Mouse (Mus musculus) heart, embryonic 13.5 days (tissue): ENCODE data around the gene Topbp1. TPM values are rescaled to one million over a fixed set of nuclear protein-coding genes. Genes with fewer than 3 reads are reported as not detected.

Source experiments
- ATAC-seq: fragments of 200-750 bp; cut with Nextera tagmentation; 2 replicates; pipeline ENCODE4 v1.8.0; 2017; ENCODE audit warnings: moderate TSS enrichment; ENCODE audit not compliant: insufficient number of reproducible peaks, low FRiP score, low TSS enrichment; ENCODE audit errors: extremely low read depth
- H3K27ac ChIP-seq: fragments of 300-500 bp; sonication (generic); replicated peaks from 2 replicates; pipeline ENCODE4 v1.5.1; 2015; ENCODE audit warnings: moderate library complexity, mild to moderate bottlenecking, inconsistent platforms
- H3K27me3 ChIP-seq: fragments of 300-500 bp; sonication (generic); replicated peaks from 2 replicates; pipeline ENCODE4 v1.6.1; 2015; ENCODE audit warnings: mild to moderate bottlenecking, inconsistent platforms
- H3K36me3 ChIP-seq: fragments of 300-500 bp; sonication (generic); 2 replicates; pipeline ENCODE4 v1.6.1; 2015; ENCODE audit warnings: mild to moderate bottlenecking, inconsistent platforms
- H3K4me1 ChIP-seq: fragments of 300-500 bp; sonication (generic); 2 replicates; pipeline ENCODE4 v1.6.1; 2015; ENCODE audit warnings: inconsistent platforms
- H3K4me2 ChIP-seq: fragments of 300-500 bp; sonication (generic); 2 replicates; pipeline ENCODE4 v1.6.1; 2015; ENCODE audit warnings: inconsistent platforms, mild to moderate bottlenecking, moderate library complexity
- H3K4me3 ChIP-seq: fragments of 300-500 bp; sonication (generic); 2 replicates; pipeline ENCODE4 v1.5.1; 2015; ENCODE audit warnings: moderate library complexity, mild to moderate bottlenecking, inconsistent platforms
- H3K9ac ChIP-seq: fragments of 300-500 bp; sonication (generic); 2 replicates; pipeline ENCODE4 v1.6.1; 2015; ENCODE audit warnings: inconsistent platforms, mild to moderate bottlenecking, moderate library complexity
- H3K9me3 ChIP-seq: fragments of 300-500 bp; sonication (generic); 2 replicates; pipeline ENCODE4 v1.6.1; 2016; ENCODE audit warnings: inconsistent platforms
- WGBS: fragments of 180-500 bp; shearing (Covaris S2); methylation state at CpG from one replicate; pipeline ENCODE4 v1.1.7; 2015; ENCODE audit warnings: mixed read lengths; 5-methylcytosine and 5-hydroxymethylcytosine counted together
- polyA plus RNA-seq: library from polyadenylated mRNA; unstranded; fragments of >200 nt; fragmentation: Nextera tagmentation; extraction: Ambion mirVana; gene quantifications from 2 replicates; pipeline ENCODE4 v1.2.1, GENCODE M21; 2015

The Topbp1 gene
- polyA plus RNA-seq, result 39.8 and 42.4 TPM in 2 replicates

DNA sequence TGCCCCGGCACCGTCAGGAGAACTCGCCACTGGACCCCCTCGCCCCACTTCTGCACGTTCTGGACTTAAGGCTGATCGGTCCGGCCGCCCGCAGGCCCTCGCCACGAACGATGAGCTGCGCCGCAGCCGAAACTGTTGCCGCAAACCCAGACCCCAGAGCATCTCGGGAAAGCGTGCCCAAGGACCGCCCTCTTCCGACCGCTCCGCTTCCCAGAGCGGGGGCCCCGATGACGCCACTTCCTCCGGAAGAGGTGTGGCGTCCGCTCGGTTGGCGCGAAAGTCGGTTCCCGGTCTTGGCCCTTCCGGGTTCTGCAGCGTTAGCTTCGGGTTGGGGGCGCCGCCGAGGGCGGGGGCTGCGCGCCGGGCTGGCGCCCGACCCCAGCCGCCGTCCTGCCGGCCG, at the start of gene Topbp1, which contains the start of gene 1300017J02Rik:
Gene Topbp1, plus strand, starts transcription at position 289 of the 400 bp plus-strand sequence.
Gene 1300017J02Rik, minus strand, starts transcription at position 156 of the 400 bp plus-strand sequence.
- no peaks in the 10 kb centered on the region for H3K9me3 ChIP-seq
- H3K9ac ChIP-seq, result peak within 1 kb of the TSS; percentile 94
- peak within 1 kb of the TSS; percentile 86 for H3K4me3 ChIP-seq
- H3K36me3 ChIP-seq, result peaks cover 32% of the 10 kb centered on the region
- under 1% methylated on average over 49 of the region's 49 CpGs for WGBS
- H3K4me2 ChIP-seq, result peak within 1 kb of the TSS; percentile 86
- H3K27ac ChIP-seq, result peak within 1 kb of the TSS; percentile 91
- ATAC-seq, result peak; percentile 97
- H3K27me3 ChIP-seq, result no peaks in the 10 kb centered on the region
- H3K4me1 ChIP-seq, result peaks cover 30% of the 10 kb centered on the region

DNA sequence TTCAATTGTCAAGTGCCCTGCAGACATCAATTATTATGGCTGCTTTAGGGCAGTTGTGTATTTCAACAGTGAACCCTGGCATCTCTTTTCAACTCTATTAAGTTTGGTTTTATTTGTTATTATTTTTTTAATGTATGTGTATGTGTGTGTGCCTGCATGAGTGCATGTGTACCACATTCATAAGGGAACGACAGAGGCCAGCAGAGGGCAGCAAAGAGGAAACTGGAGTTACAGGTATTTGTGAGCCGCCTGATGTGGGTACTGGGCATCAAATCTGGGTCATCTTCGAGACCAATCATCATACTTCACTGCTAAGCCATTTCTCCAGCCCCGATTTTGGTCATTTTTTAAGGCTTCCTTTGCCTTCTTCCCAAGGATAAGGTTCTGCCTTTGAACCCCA, 39.2 kb upstream of the Topbp1 start:
- H3K27me3 ChIP-seq, result peaks cover 12% of the 10 kb centered on the region; the same call in 1 of the 2 replicates
- no peaks in the 10 kb centered on the region for H3K9me3 ChIP-seq
- H3K27ac ChIP-seq, result no peak overlapping the region
- H3K4me3 ChIP-seq, result no peak overlapping the region
- no peaks in the 10 kb centered on the region for H3K4me1 ChIP-seq
- no peak overlapping the region for H3K9ac ChIP-seq
- WGBS, result 88% methylated on average over 4 of the region's 4 CpGs
- ATAC-seq, result no peak
- H3K4me2 ChIP-seq, result no peak overlapping the region
- H3K36me3 ChIP-seq, result no peaks in the 10 kb centered on the region

DNA sequence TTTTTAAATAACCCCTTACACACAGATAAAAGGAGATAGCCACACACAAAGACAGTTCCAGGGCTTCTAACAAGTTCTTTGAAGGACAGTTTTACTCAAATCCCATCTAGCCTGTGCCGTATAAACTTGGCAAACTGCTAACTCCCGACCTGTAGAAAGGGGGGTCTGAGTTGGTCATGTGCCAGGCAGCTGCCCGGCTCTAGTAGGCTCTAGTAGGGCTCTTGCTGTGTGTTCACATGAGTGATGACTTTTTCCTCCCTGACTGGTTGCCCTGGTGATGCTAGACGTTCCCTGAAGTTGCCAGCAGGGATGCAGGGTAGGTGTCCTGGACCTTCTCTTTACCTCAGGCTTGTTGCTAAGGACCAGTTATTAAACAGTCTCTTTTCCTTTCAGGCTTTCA, 33.9 kb upstream of the Topbp1 start:
- no peak overlapping the region for H3K9ac ChIP-seq
- H3K4me1 ChIP-seq, result no peaks in the 10 kb centered on the region
- no peaks in the 10 kb centered on the region for H3K9me3 ChIP-seq
- no peaks in the 10 kb centered on the region for H3K27me3 ChIP-seq
- no peak overlapping the region for H3K4me2 ChIP-seq
- H3K4me3 ChIP-seq, result no peak overlapping the region
- H3K27ac ChIP-seq, result no peak overlapping the region
- ATAC-seq, result no peak
- 27% methylated on average over 4 of the region's 4 CpGs for WGBS
- no peaks in the 10 kb centered on the region for H3K36me3 ChIP-seq

DNA sequence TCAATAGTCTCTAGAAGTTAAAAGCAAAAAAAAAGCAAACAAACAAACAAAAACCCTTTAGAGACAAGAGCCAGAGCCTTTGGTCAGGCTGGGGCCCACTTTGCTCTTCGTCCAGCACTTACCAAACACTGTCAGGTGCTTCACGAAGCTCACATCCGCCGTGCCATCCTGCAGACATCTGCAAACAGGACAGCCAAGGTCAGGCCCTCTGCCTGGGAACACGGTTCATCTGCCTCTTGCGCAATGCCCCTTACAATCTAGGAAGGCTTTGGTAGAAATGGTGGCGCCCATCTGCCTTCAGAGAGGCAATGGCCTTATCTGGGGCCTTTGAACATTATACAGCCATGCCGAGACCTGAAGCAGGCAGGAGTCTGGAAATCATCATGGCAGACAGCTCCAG, 30.2 kb upstream of the Topbp1 start:
- Histone ChIP-seq H3K27ac (no peak overlapping the region), H3K4me3 (no peak overlapping the region), H3K27me3 (no peaks in the 10 kb centered on the region), H3K4me2 (no peak overlapping the region), H3K9ac (no peak overlapping the region), H3K36me3 (no peaks in the 10 kb centered on the region), H3K9me3 (no peaks in the 10 kb centered on the region), H3K4me1 (no peaks in the 10 kb centered on the region)
- no peak for ATAC-seq
- 54% methylated on average over 8 of the region's 8 CpGs for WGBS

DNA sequence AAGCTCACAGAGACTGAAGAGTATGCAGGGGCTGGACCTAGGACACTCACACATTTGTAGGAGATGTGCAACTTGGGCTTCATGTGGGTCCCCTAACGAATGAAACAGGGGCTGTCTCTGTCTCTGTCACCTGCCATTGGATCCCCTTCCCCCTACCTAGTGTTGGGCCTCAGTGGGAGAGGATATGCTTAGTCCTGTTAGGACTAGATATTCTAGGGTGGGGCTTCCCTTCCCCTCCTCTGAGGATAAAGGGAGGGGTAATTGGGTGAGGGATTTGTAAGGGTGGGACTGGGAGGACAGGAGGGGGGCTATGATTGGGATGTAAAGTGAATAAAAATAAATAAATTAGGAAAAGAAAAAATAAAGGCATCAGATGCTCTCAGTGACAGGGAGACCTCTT, 29.3 kb upstream of the Topbp1 start:
- Histone ChIP-seq H3K4me2 (no peak overlapping the region), H3K4me1 (no peaks in the 10 kb centered on the region), H3K9me3 (0 out of 2 replicates have a peak, but pooled peaks cover 2% of the 10 kb centered on the region), H3K36me3 (no peaks in the 10 kb centered on the region), H3K9ac (no peak overlapping the region), H3K27ac (no peak overlapping the region), H3K27me3 (no peaks in the 10 kb centered on the region), H3K4me3 (no peak overlapping the region)
- no peak for ATAC-seq
- 82% methylated on average over 1 of the region's 1 CpGs for WGBS

DNA sequence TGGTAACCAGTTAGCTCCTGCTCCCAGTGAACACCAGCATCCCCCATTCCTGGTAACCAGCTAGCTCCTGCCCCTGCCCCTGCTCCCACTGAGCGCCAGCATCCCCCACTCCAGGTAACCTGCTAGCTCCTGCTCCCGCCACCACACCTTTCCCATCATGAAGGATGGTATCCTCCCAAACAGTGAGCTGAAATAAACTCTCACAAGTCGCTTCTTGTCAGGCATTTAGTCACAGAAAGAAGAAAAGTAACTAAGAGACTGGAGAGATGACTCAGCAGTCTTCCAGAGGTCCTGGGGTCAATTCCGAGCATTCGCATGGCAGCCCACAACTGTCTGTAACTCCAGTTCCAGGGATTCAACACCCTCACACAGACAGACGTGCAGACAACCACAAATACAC, 28.1 kb upstream of the Topbp1 start:
- Histone ChIP-seq H3K4me3 (no peak overlapping the region), H3K36me3 (no peaks in the 10 kb centered on the region), H3K4me1 (no peaks in the 10 kb centered on the region), H3K4me2 (no peak overlapping the region), H3K9me3 (0 out of 2 replicates have a peak, but pooled peaks cover 3% of the 10 kb centered on the region), H3K27ac (no peak overlapping the region), H3K9ac (no peak overlapping the region), H3K27me3 (no peaks in the 10 kb centered on the region)
- WGBS, result 77% methylated on average over 6 of the region's 6 CpGs
- no peak for ATAC-seq

DNA sequence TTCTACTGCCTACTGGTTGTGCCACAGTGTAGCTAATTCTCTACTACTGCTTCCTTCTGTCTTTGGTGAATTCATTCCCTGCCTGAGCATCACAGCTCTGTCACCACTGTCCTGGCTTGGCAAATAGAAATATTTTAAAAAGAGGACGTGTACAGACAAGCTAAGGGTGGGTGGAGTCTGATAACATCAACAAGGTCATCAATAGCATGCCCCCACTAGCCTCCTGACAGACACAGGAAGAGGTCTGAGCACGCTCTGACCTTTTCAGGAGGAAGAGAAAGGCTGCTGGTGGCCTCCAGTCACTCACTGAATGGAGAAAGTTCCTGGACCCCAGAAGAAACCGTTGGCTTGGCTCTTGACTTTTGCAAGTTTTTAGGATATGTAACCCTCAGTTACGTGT, 18.6 kb upstream of the Topbp1 start:
- no peaks in the 10 kb centered on the region for H3K9me3 ChIP-seq
- ATAC-seq, result no peak
- H3K4me2 ChIP-seq, result peak overlapping the region; percentile 45
- 0 out of 2 replicates have a peak overlapping the region, but pooled peaks have one; percentile 5 for H3K4me3 ChIP-seq
- peaks cover 7% of the 10 kb centered on the region; the same call in 1 of the 2 replicates for H3K4me1 ChIP-seq
- no peak overlapping the region for H3K9ac ChIP-seq
- no peak overlapping the region for H3K27ac ChIP-seq
- no peaks in the 10 kb centered on the region for H3K36me3 ChIP-seq
- 52% methylated on average over 4 of the region's 4 CpGs for WGBS
- no peaks in the 10 kb centered on the region for H3K27me3 ChIP-seq

DNA sequence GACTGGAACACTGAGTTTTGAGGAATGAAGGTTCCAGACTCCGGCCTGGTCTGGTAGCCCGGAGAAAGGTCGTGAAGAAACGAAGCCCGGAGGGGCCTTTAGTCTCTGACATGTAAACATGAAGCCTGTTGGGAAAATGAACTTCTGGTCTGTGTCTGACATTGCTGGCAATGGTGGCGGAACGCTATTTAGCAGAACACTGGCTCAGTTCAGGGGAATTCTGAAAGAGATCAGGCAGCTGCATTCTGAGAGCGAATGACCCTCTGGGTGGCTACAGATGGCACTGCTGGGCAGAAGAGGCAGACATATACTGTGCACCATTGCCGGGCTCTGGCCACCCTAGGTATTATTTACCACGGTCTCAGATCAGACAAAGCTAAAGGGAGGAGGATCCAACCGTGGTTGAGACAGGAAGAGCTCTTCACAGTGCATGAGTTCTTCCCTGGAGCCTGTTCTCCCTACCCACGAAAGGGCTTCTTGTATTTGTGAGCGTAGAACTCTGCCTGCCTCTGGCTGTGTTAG, 18.1 kb upstream of the Topbp1 start:
- no peaks in the 10 kb centered on the region for H3K36me3 ChIP-seq
- peaks cover 7% of the 10 kb centered on the region; the same call in 1 of the 2 replicates for H3K4me1 ChIP-seq
- H3K27ac ChIP-seq, result no peak overlapping the region
- peak overlapping the region; percentile 5 for H3K4me3 ChIP-seq
- no peaks in the 10 kb centered on the region for H3K27me3 ChIP-seq
- H3K9me3 ChIP-seq, result no peaks in the 10 kb centered on the region
- no peak overlapping the region for H3K9ac ChIP-seq
- no peak for ATAC-seq
- WGBS, result 72% methylated on average over 13 of the region's 13 CpGs
- peak overlapping the region; percentile 45 for H3K4me2 ChIP-seq

DNA sequence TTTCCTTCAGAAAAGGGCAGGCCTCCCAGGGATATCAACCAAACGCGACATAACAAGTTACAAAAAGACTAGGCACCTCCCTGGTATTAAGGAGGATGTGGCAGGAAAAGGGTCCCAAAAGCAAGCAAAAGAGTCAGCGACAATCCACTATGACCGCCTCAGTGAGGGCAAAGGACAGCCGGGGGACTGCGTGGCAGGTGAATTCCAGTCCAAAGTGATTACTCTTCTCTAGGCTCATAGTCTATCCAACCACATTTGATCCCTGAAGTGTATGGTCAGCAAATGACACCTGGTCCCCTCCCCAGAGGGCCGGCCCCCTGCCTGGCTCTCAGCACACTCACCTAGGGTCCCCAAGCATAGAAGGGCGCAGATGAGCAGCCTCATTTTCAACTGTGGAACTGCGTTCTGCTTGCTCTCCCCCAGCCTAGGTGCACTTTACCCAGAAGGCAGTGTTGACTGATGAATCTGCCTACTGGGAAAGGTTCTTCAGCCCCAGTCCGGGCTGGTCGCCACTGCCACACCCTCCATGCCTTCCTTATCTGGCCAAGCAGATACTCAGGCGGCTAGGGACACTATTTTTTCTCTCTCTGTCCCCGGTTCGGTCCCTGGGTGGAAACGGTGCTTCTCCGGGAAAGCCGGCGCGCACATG, 17.1 kb upstream of the Topbp1 start:
- 54% methylated on average over 19 of the region's 19 CpGs for WGBS
- Histone ChIP-seq H3K4me3 (peak overlapping the region; percentile 35), H3K27ac (peak overlapping the region; percentile 69)

DNA sequence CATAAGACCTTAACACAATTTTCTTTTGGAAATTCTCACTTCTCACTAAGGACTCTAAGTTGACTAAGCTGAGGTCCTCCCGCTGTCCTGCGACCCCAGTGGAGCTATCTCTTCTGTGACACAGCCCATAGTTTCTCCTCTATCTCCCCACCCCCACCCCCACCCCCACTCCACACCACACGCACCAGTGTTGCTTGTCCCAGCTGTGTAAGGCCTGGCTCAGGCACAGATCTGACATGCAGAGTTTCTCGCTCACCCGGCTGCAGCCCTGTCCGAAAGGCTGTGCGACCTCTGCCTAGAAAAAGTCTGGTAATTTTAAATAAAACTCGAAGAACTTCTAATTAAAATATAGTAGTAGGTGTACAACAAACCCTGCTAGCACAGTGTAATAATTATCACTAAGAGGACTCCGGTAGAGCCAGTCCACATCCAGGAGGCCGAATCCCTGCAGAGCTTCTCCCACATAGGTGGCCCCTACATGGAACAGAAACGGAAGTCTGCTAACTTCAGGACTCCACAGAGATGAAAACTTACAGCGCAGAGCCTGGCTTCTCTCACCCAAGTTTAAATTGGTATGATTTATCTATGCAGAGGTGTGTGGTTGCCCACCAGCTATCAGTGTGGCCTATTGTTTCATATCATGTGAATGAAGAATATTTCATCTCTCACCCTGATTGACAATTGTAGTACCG, 16.4 kb upstream of the Topbp1 start:
- H3K4me3 ChIP-seq, result peak overlapping the region; percentile 35
- H3K4me2 ChIP-seq, result peak overlapping the region; percentile 36
- no peaks in the 10 kb centered on the region for H3K36me3 ChIP-seq
- peaks cover 7% of the 10 kb centered on the region; the same call in 1 of the 2 replicates for H3K4me1 ChIP-seq
- 62% methylated on average over 13 of the region's 13 CpGs for WGBS
- ATAC-seq, result peak; percentile 57; the same call in 1 of the 2 replicates
- H3K27ac ChIP-seq, result peak overlapping the region; percentile 8; the same call in 1 of the 2 replicates
- H3K9me3 ChIP-seq, result no peaks in the 10 kb centered on the region
- 0 out of 2 replicates have a peak overlapping the region, but pooled peaks have one; percentile 12 for H3K9ac ChIP-seq
- H3K27me3 ChIP-seq, result no peaks in the 10 kb centered on the region

More for the DNA sequence above, 17.1 kb upstream of the Topbp1 start:
- H3K4me1 ChIP-seq, result peaks cover 7% of the 10 kb centered on the region; the same call in 1 of the 2 replicates
- H3K36me3 ChIP-seq, result no peaks in the 10 kb centered on the region
- H3K9me3 ChIP-seq, result no peaks in the 10 kb centered on the region
- no peaks in the 10 kb centered on the region for H3K27me3 ChIP-seq
- peak overlapping the region; percentile 36 for H3K4me2 ChIP-seq
- ATAC-seq, result peak; percentile 72
- peak overlapping the region; percentile 13; the same call in 1 of the 2 replicates for H3K9ac ChIP-seq

DNA sequence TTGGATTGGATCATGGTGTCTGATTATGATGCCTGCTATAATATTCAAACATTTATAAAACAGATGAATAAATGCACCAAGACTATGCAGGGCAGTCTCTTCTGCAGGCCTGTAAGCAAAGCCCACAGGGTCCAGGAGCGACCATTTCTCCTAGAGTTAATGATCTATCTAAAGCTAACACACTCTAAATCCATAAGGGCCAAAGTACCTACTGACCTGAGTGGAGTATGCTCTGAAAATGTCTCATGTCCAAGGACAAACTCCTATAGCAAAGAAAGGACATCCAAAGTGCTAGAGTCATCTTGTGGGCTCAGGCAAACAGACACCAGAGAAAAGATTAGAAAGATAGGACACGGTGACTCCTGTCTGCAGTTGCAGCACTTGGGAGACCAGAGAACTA, 10.5 kb upstream of the Topbp1 start:
- no peaks in the 10 kb centered on the region for H3K4me1 ChIP-seq
- no peak overlapping the region for H3K4me3 ChIP-seq
- no peak overlapping the region for H3K27ac ChIP-seq
- no peak overlapping the region for H3K9ac ChIP-seq
- no peaks in the 10 kb centered on the region for H3K36me3 ChIP-seq
- no peak overlapping the region for H3K4me2 ChIP-seq
- H3K9me3 ChIP-seq, result no peaks in the 10 kb centered on the region
- no peak for ATAC-seq
- WGBS, result 75% methylated on average over 2 of the region's 2 CpGs
- H3K27me3 ChIP-seq, result no peaks in the 10 kb centered on the region
